Mouse (Mus musculus) midbrain, embryonic 13.5 days (tissue): Measurements from ENCODE around the gene Setdb1. TPM values are rescaled to one million over a fixed set of nuclear protein-coding genes. Genes with fewer than 3 reads are reported as not detected.

Experiments
- ATAC-seq: fragments of 200-750 bp; cut with Nextera tagmentation; 2 replicates; pipeline ENCODE4 v1.8.0; 2017; ENCODE audit warnings: mild to moderate bottlenecking, moderate TSS enrichment, moderate library complexity
- H3K27ac ChIP-seq: fragments of 300-500 bp; sonication (generic); 2 replicates; pipeline ENCODE4 v1.5.1; 2015; ENCODE audit warnings: inconsistent platforms, mild to moderate bottlenecking, moderate library complexity
- H3K27me3 ChIP-seq: fragments of 300-500 bp; sonication (generic); 2 replicates; pipeline ENCODE4 v1.6.1; 2015; ENCODE audit warnings: mild to moderate bottlenecking, inconsistent platforms
- H3K36me3 ChIP-seq: fragments of 300-500 bp; sonication (generic); 2 replicates; pipeline ENCODE4 v1.6.1; 2015; ENCODE audit warnings: mild to moderate bottlenecking, inconsistent platforms
- H3K4me1 ChIP-seq: fragments of 300-500 bp; sonication (generic); replicated peaks from 2 replicates; pipeline ENCODE4 v1.6.1; 2015; ENCODE audit warnings: inconsistent platforms
- H3K4me2 ChIP-seq: fragments of 300-500 bp; sonication (generic); replicated peaks from 2 replicates; pipeline ENCODE4 v1.6.1; 2015; ENCODE audit warnings: moderate library complexity, mild to moderate bottlenecking, inconsistent platforms
- H3K4me3 ChIP-seq: fragments of 300-500 bp; sonication (generic); replicated peaks from 2 replicates; pipeline ENCODE4 v1.5.1; 2015; ENCODE audit warnings: mild to moderate bottlenecking, inconsistent platforms
- H3K9ac ChIP-seq: fragments of 300-500 bp; sonication (generic); replicated peaks from 2 replicates; pipeline ENCODE4 v1.6.1; 2015; ENCODE audit warnings: mild to moderate bottlenecking, inconsistent platforms
- H3K9me3 ChIP-seq: fragments of 300-500 bp; sonication (generic); 2 replicates; pipeline ENCODE4 v1.6.1; 2016; ENCODE audit warnings: mild to moderate bottlenecking, inconsistent platforms
- WGBS: fragments of 180-500 bp; shearing (Covaris S2); methylation state at CpG from one replicate; pipeline ENCODE4 v1.1.7; 2015; 5-methylcytosine and 5-hydroxymethylcytosine counted together
- polyA plus RNA-seq: library from polyadenylated mRNA; unstranded; fragments of >200 nt; fragmentation: Nextera tagmentation; extraction: Ambion mirVana; gene quantifications from 2 replicates; pipeline ENCODE4 v1.2.1, GENCODE M21; 2015

Setdb1 gene
- polyA plus RNA-seq, 1 experiment from 2014 or later = 49.9 TPM

GRCm38 (mm10) chr3:95315844-95316550 is 41.0 kb downstream of the Setdb1 start:
- Histone ChIP-seq H3K27me3 (no peaks in the 10 kb centered on the region), H3K9me3 (no peaks in the 10 kb centered on the region), H3K36me3 (peaks cover 13% of the 10 kb centered on the region), H3K4me2 (peak overlapping the region; percentile 74), H3K4me1 (peaks cover 40% of the 10 kb centered on the region), H3K27ac (peak overlapping the region; percentile 92), H3K4me3 (peak overlapping the region; percentile 85), H3K9ac (peak overlapping the region; percentile 97)
- 15% methylated on average over 9 of the region's 9 CpGs for WGBS
- 0 out of 2 replicates have a peak, but pooled peaks have one; percentile 4 for ATAC-seq

DNA sequence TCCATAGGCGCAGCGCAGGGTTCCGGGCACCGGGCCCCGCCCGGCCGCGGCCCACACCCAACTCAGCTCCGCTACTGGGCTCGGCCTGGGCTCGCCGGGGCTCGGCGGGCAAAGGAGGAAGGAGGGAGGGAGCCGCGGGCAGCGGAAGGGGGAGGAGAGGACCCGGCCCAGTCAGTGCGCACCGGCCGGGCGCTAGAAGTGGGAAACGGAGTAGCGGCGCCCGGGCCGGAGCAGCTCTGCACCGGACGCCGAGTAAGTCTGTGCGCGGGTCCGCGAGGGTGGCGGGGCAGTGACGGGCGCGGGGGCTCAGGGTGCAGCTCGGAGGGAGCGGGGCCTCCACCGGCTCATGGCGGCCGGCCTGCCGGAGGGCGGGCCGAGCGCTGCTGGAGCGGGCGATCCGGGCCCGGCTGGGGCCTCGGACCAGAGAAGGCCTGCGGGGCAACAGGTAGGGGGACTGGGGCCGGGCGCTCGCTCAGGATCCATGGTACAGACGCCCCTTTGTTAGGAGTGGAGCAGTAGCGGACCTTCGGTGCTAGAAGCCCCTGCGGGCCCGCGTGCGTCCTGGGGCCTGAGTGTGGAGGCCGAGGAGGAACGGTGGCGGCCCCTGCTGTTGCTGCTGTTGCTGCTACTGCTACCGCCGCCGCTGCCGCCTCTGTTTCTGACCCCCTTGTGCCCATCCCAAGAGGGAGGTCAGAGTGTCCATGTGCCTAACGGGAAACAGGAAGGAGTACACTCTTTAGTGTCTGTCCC is 41.7 kb downstream of the Setdb1 start:
- under 1% methylated on average over 67 of the region's 71 CpGs for WGBS
- H3K4me3 ChIP-seq = peak overlapping the region; percentile 85
- H3K9ac ChIP-seq = peak overlapping the region; percentile 97
- peak; percentile 94 for ATAC-seq
- peaks cover 6% of the 10 kb centered on the region for H3K36me3 ChIP-seq
- no peaks in the 10 kb centered on the region for H3K9me3 ChIP-seq
- H3K4me2 ChIP-seq = peak overlapping the region; percentile 74
- no peaks in the 10 kb centered on the region for H3K27me3 ChIP-seq
- H3K4me1 ChIP-seq = peaks cover 40% of the 10 kb centered on the region
- peak overlapping the region; percentile 92 for H3K27ac ChIP-seq

GRCm38 (mm10) chr3:95314486-95315093 is 42.4 kb downstream of the Setdb1 start, which contains the start of gene Cers2:
Gene Cers2, plus strand, starts transcription at chr3:95314791.
- ATAC-seq = peak; percentile 44; the same call in 1 of the 2 replicates
- H3K4me1 ChIP-seq = peaks cover 40% of the 10 kb centered on the region
- 3% methylated on average over 22 of the region's 27 CpGs for WGBS

DNA sequence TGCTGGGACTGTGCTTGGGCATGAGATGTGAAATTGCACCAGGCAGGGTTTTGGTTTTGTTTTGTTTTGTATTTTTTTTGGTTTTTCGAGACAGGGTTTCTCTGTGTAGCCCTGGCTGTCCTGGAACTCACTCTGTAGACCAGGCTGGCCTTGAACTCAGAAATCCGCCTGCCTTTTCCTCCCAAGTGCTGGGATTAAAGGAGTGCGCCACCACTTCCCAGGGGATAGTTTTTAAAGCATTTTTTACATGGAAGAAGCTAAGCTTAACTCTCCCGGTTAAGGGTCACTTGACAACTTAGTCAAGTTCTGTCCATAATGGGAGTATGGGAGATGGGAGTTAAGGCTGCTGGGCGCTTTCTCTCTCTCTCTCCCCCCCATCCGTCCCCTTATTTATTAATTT is 42.9 kb downstream of the Setdb1 start:
- peak overlapping the region; percentile 97 for H3K9ac ChIP-seq
- H3K4me3 ChIP-seq = peak overlapping the region; percentile 85; the same call in 1 of the 2 replicates
- no peak for ATAC-seq
- H3K4me1 ChIP-seq = peaks cover 38% of the 10 kb centered on the region
- no peaks in the 10 kb centered on the region for H3K27me3 ChIP-seq
- peak overlapping the region; percentile 92; the same call in 1 of the 2 replicates for H3K27ac ChIP-seq
- peak overlapping the region; percentile 74 for H3K4me2 ChIP-seq
- no peaks in the 10 kb centered on the region for H3K36me3 ChIP-seq
- 53% methylated on average over 6 of the region's 6 CpGs for WGBS
- no peaks in the 10 kb centered on the region for H3K9me3 ChIP-seq

More at GRCm38 (mm10) chr3:95314486-95315093, 42.4 kb downstream of the Setdb1 start, which contains the start of gene Cers2:
- Histone ChIP-seq H3K4me2 (peak within 1 kb of the TSS; percentile 74), H3K9me3 (no peaks in the 10 kb centered on the region), H3K36me3 (no peaks in the 10 kb centered on the region), H3K27me3 (no peaks in the 10 kb centered on the region), H3K4me3 (peak within 1 kb of the TSS; percentile 85), H3K27ac (peak within 1 kb of the TSS; percentile 92), H3K9ac (peak within 1 kb of the TSS; percentile 97)

DNA sequence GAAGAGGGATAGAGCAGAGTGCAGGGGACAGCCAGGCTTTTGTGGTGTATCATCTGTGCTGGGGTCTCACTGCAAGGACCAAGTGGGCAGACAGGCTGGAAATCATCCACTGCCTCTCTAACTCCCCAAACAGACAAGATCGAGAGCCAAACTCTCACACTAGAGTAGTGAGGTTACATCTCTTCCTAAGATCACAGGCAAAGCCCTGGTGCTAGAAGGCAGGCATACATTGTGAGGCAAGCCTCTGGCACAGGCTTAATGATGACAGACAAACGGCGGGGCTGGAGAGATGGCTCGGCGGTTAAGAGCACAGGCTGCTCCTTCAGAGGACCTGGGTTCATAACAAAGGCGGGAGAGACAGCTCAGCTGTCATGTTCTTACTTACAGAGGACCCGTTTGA is 43.5 kb downstream of the Setdb1 start:
- H3K9ac ChIP-seq = no peak overlapping the region
- H3K27me3 ChIP-seq = no peaks in the 10 kb centered on the region
- WGBS = 42% methylated on average over 7 of the region's 7 CpGs
- H3K27ac ChIP-seq = no peak overlapping the region
- no peak overlapping the region for H3K4me3 ChIP-seq
- H3K9me3 ChIP-seq = no peaks in the 10 kb centered on the region
- H3K4me2 ChIP-seq = no peak overlapping the region
- no peak for ATAC-seq
- peaks cover 32% of the 10 kb centered on the region for H3K4me1 ChIP-seq
- H3K36me3 ChIP-seq = no peaks in the 10 kb centered on the region

DNA sequence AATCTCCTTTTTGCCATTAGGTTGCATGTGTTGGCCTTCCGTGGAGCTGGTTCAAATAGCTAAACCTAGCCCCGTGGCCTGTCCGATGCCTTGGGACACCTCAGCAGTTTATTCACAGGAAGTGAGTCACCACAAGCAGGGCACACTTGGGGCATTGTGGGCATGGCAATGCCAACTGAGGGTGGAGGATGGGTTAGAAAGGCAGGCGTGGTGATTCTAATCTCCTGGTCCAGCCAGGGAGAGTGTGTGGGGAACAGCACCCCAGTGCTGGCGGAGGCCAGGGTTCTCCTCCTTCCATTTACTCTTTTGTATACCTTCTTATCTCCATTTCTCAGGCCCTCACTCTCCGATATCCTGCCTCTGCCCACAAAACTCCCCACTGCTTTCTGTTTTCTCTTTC is 44.4 kb downstream of the Setdb1 start:
- 86% methylated on average over 6 of the region's 6 CpGs for WGBS
- Histone ChIP-seq H3K4me1 (peaks cover 26% of the 10 kb centered on the region), H3K9ac (no peak overlapping the region), H3K27me3 (no peaks in the 10 kb centered on the region), H3K36me3 (no peaks in the 10 kb centered on the region), H3K4me3 (no peak overlapping the region), H3K4me2 (no peak overlapping the region), H3K9me3 (no peaks in the 10 kb centered on the region), H3K27ac (no peak overlapping the region)
- no peak for ATAC-seq

- H3K9me3 ChIP-seq = no peaks in the 10 kb centered on the region
- no peak overlapping the region for H3K4me3 ChIP-seq
- H3K4me1 ChIP-seq = peaks cover 15% of the 10 kb centered on the region
- H3K36me3 ChIP-seq = no peaks in the 10 kb centered on the region
- 70% methylated on average over 9 of the region's 9 CpGs for WGBS
- H3K27ac ChIP-seq = no peak overlapping the region
- no peak for ATAC-seq
- H3K27me3 ChIP-seq = no peaks in the 10 kb centered on the region
- H3K4me2 ChIP-seq = no peak overlapping the region
- H3K9ac ChIP-seq = no peak overlapping the region
These were observed 45.8 kb downstream of the Setdb1 start for GRCm38 (mm10) chr3:95310968-95311882.

DNA sequence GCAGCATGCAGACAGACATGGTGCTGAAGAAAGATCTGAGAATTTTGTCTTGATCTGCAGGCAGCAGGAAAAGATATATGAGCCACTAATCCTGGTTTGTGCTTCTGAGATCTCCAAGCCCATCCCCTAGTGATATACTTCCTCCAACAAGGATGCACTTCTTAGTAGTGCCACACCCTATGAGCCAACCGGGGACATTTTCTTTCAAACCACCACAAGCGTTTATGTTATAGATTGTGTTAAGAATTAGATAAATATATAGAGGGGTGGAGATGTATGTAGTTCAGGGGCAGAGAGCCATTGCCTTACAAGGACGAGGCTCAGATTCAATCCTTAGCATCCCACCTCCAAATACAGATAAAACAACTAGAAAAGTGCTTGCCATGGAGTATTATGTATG is 46.5 kb downstream of the Setdb1 start:
- no peak overlapping the region for H3K9ac ChIP-seq
- no peak overlapping the region for H3K4me3 ChIP-seq
- peaks cover 8% of the 10 kb centered on the region for H3K4me1 ChIP-seq
- ATAC-seq = no peak
- H3K4me2 ChIP-seq = no peak overlapping the region
- H3K36me3 ChIP-seq = no peaks in the 10 kb centered on the region
- WGBS = 68% methylated on average over 3 of the region's 3 CpGs
- no peaks in the 10 kb centered on the region for H3K9me3 ChIP-seq
- no peak overlapping the region for H3K27ac ChIP-seq
- H3K27me3 ChIP-seq = no peaks in the 10 kb centered on the region

DNA sequence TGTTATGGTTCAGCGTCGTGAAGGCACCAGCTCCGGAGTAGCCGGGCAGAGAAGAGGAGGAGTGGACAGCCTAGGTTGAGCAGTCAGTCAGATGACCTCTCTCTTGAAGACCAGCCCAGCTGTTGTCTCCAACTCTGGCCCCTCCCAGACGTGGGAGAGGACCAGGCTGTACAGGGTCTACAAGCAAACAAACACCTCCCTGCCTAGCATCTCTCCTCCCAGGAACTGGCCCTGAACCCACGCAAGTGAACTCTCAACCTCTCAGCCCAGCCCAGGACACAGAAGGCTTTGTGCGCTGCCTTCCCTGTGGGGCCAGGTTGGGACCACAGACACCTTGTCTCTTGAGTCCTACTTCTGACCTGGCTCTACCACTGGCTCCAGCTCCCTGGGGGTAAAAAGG is 49.9 kb downstream of the Setdb1 start, which contains the start of gene Anxa9:
Gene Anxa9, minus strand, starts transcription at position 77 of the 400 bp plus-strand sequence.
- WGBS = 73% methylated on average over 7 of the region's 7 CpGs
- Histone ChIP-seq H3K9me3 (no peaks in the 10 kb centered on the region), H3K36me3 (no peaks in the 10 kb centered on the region), H3K4me2 (no peak within 1 kb of the TSS), H3K27ac (no peak within 1 kb of the TSS), H3K27me3 (no peaks in the 10 kb centered on the region), H3K4me3 (no peak within 1 kb of the TSS), H3K4me1 (no peaks in the 10 kb centered on the region), H3K9ac (no peak within 1 kb of the TSS)
- ATAC-seq = no peak

- H3K4me2 ChIP-seq = no peak overlapping the region
- H3K9me3 ChIP-seq = no peaks in the 10 kb centered on the region
- H3K27me3 ChIP-seq = no peaks in the 10 kb centered on the region
- H3K27ac ChIP-seq = no peak overlapping the region
- WGBS = 86% methylated on average over 4 of the region's 4 CpGs
- H3K4me3 ChIP-seq = no peak overlapping the region
- no peak for ATAC-seq
- no peak overlapping the region for H3K9ac ChIP-seq
- no peaks in the 10 kb centered on the region for H3K36me3 ChIP-seq
- H3K4me1 ChIP-seq = no peaks in the 10 kb centered on the region
These were observed 50.8 kb downstream of the Setdb1 start for GRCm38 (mm10) chr3:95306244-95306643.

DNA sequence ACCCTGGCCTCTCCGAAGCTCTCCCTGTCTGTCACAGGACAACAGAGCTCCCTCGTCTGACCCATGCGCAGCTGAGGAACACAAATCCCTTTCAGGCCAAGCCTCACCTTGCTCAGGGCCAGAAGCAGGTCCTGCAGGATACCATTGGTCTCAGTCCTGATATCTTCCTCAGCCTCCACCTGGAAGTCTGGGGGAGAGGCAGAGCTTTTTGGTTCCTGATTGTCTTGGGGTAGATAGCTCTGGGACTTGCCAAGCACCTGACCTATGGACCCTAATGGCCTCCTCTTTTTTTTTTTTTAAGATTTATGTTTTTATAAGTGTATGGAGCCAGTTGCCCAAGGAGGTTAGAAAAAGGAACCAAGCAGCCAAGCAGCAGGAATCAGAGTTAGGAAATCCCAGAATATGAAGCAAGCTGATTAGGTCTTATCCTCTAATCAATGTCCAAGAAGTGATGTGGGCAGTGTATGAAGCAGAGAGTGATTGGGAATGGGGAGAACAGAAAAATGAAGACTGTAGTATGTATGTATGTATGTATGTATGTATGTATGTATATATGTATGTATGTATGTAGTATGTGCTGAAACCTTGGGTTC is 55.7 kb downstream of the Setdb1 start:
- Histone ChIP-seq H3K27me3 (no peaks in the 10 kb centered on the region), H3K27ac (no peak overlapping the region), H3K9me3 (no peaks in the 10 kb centered on the region), H3K4me2 (no peak overlapping the region), H3K4me1 (no peaks in the 10 kb centered on the region), H3K4me3 (no peak overlapping the region), H3K9ac (no peak overlapping the region), H3K36me3 (peaks cover 20% of the 10 kb centered on the region)
- 86% methylated on average over 3 of the region's 3 CpGs for WGBS
- no peak for ATAC-seq
